In genomic region chr13:95961905-95962304, GRCm38 (mm10) we compare ENCODE assay signal across 8 mouse cellular contexts.
DNase-seq lines count a peak whose midpoint lies in the region; ATAC-seq and TF ChIP-seq lines count a peak whose summit lies in the region.

No protein-coding gene starts in this region.

- intact Hi-C loops in heart, postnatal 36 days (cut with DNase I), result no loop called here

- H3K27ac ChIP-seq in heart, embryonic 12.5 days (ENCODE audit: poor library complexity, severe bottlenecking), result no peak overlapping the region
- H3K27ac ChIP-seq in CH12.LX (ENCODE audit: insufficient read depth, low read depth), result no peak overlapping the region
- no peak overlapping the region for H3K27ac ChIP-seq in forebrain, postnatal 0 days (ENCODE audit: low read depth, low read length)
- H3K27ac ChIP-seq in liver, embryonic 16.5 days (ENCODE audit: low read length), result 0 out of 2 replicates have a peak overlapping the region, but pooled peaks have one; percentile 18

- peaks cover 44% of the 10 kb centered on the region for H3K4me1 ChIP-seq in heart, embryonic 12.5 days (replicated peaks)
- H3K4me1 ChIP-seq in CH12.LX (ENCODE audit: control insufficient read depth in 1 of 2, insufficient read depth in 2 of 2), result peaks cover 5 to 18% of the 10 kb centered on the region in 2 experiments; a peak in 3 of 4 replicates
- H3K4me1 ChIP-seq in forebrain, postnatal 0 days (ENCODE audit: insufficient read depth), result 0 out of 2 replicates have a peak, but pooled peaks cover 2% of the 10 kb centered on the region
- peaks cover 62% of the 10 kb centered on the region for H3K4me1 ChIP-seq in liver, embryonic 16.5 days (ENCODE audit: control insufficient read depth, low read depth, low read length)

- no peak for TF ChIP-seq EP300 in CH12.LX (IDR thresholded peaks at IDR 0.05; ENCODE audit: low read length)

- no peak for ATAC-seq in heart, embryonic 12.5 days (ENCODE audit: insufficient number of reproducible peaks, low FRiP score)
- ATAC-seq in forebrain, postnatal 0 days, result no peak
- ATAC-seq in liver, embryonic 16.5 days (ENCODE audit: low read depth), result no peak

- H3K4me2 ChIP-seq in heart, embryonic 12.5 days, result peak overlapping the region; percentile 96
- H3K4me2 ChIP-seq in CH12.LX (ENCODE audit: insufficient read depth, low read depth, poor library complexity, severe bottlenecking), result peak overlapping the region; percentile 90; the same call in 1 of the 2 replicates
- H3K4me2 ChIP-seq in forebrain, postnatal 0 days (ENCODE audit: low read depth), result peak overlapping the region; percentile 78
- peak overlapping the region; percentile 87 for H3K4me2 ChIP-seq in liver, embryonic 16.5 days (ENCODE audit: low read depth, low read length)

- H3K9ac ChIP-seq in heart, embryonic 12.5 days, result no peak overlapping the region
- no peak overlapping the region for H3K9ac ChIP-seq in CH12.LX (ENCODE audit: insufficient read depth, low read depth)
- H3K9ac ChIP-seq in forebrain, postnatal 0 days, result no peak overlapping the region
- peak overlapping the region; percentile 71; the same call in 1 of the 2 replicates for H3K9ac ChIP-seq in liver, embryonic 16.5 days (ENCODE audit: low read depth, low read length)

- TF ChIP-seq POLR2A in CH12.LX (IDR thresholded peaks at IDR 0.05; ENCODE audit: low read depth, low read length), result no peak

- no peak for DNase-seq in heart, postnatal 36 days
- no peak for DNase-seq in CH12.LX (ENCODE audit: extremely low read depth)
- DNase-seq in forebrain, postnatal 0 days, result no peak
- DNase-seq in cerebellum, adult 11-12 months, result no peak
- DNase-seq in urinary bladder, adult 2 months (ENCODE audit: low spot score), result no peak
- DNase-seq in right cerebral cortex, postnatal 14 days, result no peak

- TF ChIP-seq RAD21 in CH12.LX (IDR thresholded peaks at IDR 0.05; ENCODE audit: low read depth, low read length), result no peak

- no peaks in the 10 kb centered on the region for H3K9me3 ChIP-seq in heart, embryonic 12.5 days (replicated peaks)
- H3K9me3 ChIP-seq in CH12.LX (replicated peaks; ENCODE audit: low read length), result no peaks in the 10 kb centered on the region
- H3K9me3 ChIP-seq in forebrain, postnatal 0 days (ENCODE audit: low read length), result no peaks in the 10 kb centered on the region
- no peaks in the 10 kb centered on the region for H3K9me3 ChIP-seq in liver, embryonic 16.5 days (replicated peaks; ENCODE audit: control insufficient read depth, low read length)

- peak overlapping the region; percentile 53 for H3K4me3 ChIP-seq in heart, embryonic 12.5 days
- H3K4me3 ChIP-seq in CH12.LX (replicated peaks in 1 of 3; ENCODE audit: low read depth in 2 of 3, low read length in 2 of 3, poor library complexity in 1 of 3), result no peak overlapping the region
- peak overlapping the region; percentile 32 for H3K4me3 ChIP-seq in forebrain, postnatal 0 days (ENCODE audit: low read depth, low read length)
- H3K4me3 ChIP-seq in liver, embryonic 16.5 days (ENCODE audit: low read depth, low read length), result peak overlapping the region; percentile 62

- H3K79me2 ChIP-seq in CH12.LX (replicated peaks; ENCODE audit: control insufficient read depth, extremely low read depth, insufficient read depth, poor library complexity, severe bottlenecking), result no peaks in the 10 kb centered on the region

- dilution Hi-C loops in CH12.LX (cut with MboI; ENCODE audit: extremely low pct_ligation_motif_present, extremely low pct_unique_long_range_greater_than_20kb, low sequenced_read_pairs), result no loop called here

- H3K27me3 ChIP-seq in heart, embryonic 12.5 days (replicated peaks), result no peaks in the 10 kb centered on the region
- H3K27me3 ChIP-seq in CH12.LX (replicated peaks), result no peaks in the 10 kb centered on the region
- H3K27me3 ChIP-seq in forebrain, postnatal 0 days (ENCODE audit: insufficient read depth, low read length), result no peaks in the 10 kb centered on the region; the same call in 1 of the 2 replicates
- no peaks in the 10 kb centered on the region for H3K27me3 ChIP-seq in liver, embryonic 16.5 days (ENCODE audit: control insufficient read depth, insufficient read depth, low read depth, low read length)

- TF ChIP-seq CTCF in CH12.LX (conservative IDR thresholded peaks at IDR 0.05 in 1 of 2, IDR thresholded peaks at IDR 0.05 in 1 of 2; ENCODE audit: low read depth in 2 of 2, low read length in 2 of 2), result no peak
- no peak for TF ChIP-seq CTCF in forebrain, postnatal 0 days (IDR thresholded peaks at IDR 0.05; ENCODE audit: low read depth)

- 12% methylated on average over 7 of the region's 7 CpGs for WGBS in heart, embryonic 12.5 days
- WGBS in forebrain, postnatal 0 days, result 23% methylated on average over 7 of the region's 7 CpGs
- WGBS in liver, embryonic 16.5 days (ENCODE audit: insufficient replicate concordance), result 23% methylated on average over 7 of the region's 7 CpGs

- in situ Hi-C loops in CH12.LX (cut with MboI; ENCODE audit: low pct_ligation_motif_present, low pct_unique_long_range_greater_than_20kb, low sequenced_read_pairs), result no loop called here

- no peaks in the 10 kb centered on the region for H3K36me3 ChIP-seq in heart, embryonic 12.5 days
- no peaks in the 10 kb centered on the region for H3K36me3 ChIP-seq in CH12.LX (replicated peaks in 1 of 2; ENCODE audit: control insufficient read depth in 1 of 2, insufficient read depth in 1 of 2, low read length in 1 of 2)
- H3K36me3 ChIP-seq in forebrain, postnatal 0 days (ENCODE audit: insufficient read depth), result no peaks in the 10 kb centered on the region
- H3K36me3 ChIP-seq in liver, embryonic 16.5 days (ENCODE audit: control insufficient read depth, insufficient read depth), result no peaks in the 10 kb centered on the region

TF ChIP-seq in CH12.LX, 34 proteins besides CTCF, POLR2A, EP300 and RAD21:
- TF ChIP-seq JUND (conservative IDR thresholded peaks at IDR 0.05; ENCODE audit: low read depth, low read length) (no peak), MYC (IDR thresholded peaks at IDR 0.05; ENCODE audit: low read depth, low read length) (no peak), ZKSCAN1 (IDR thresholded peaks at IDR 0.05; ENCODE audit: borderline replicate concordance, low read depth, low read length) (no peak), MEF2A (IDR thresholded peaks at IDR 0.05; ENCODE audit: borderline replicate concordance, low read depth, low read length) (no peak), ELF1 (IDR thresholded peaks at IDR 0.05; ENCODE audit: low read depth, low read length) (no peak), POLR2AphosphoS2 (IDR thresholded peaks at IDR 0.05; ENCODE audit: low read depth, low read length) (no peak), USF1 (IDR thresholded peaks at IDR 0.05; ENCODE audit: low read depth, low read length) (no peak), IRF4 (IDR thresholded peaks at IDR 0.05; ENCODE audit: low read depth, low read length) (no peak), BHLHE40 (IDR thresholded peaks at IDR 0.05; ENCODE audit: low read depth, low read length) (no peak), MXI1 (IDR thresholded peaks at IDR 0.05; ENCODE audit: low read depth, low read length) (no peak), RCOR1 (conservative IDR thresholded peaks at IDR 0.05; ENCODE audit: low read depth, low read length) (no peak), ZNF384 (IDR thresholded peaks at IDR 0.05; ENCODE audit: low read depth, low read length) (no peak)

Comparison
In these comparisons a context has a peak if more than half of its experiments do, and no peak if none do; other contexts are left out.
1. H3K4me3 ChIP-seq: peak in heart, embryonic 12.5 days (single experiment), forebrain, postnatal 0 days (single experiment) and liver, embryonic 16.5 days (single experiment); none in CH12.LX (0 of 3).
2. Peak in every context shown above with its lines, with median percentiles within 50 percentile points of each other: H3K4me2 ChIP-seq.